Mouse (Mus musculus) heart, adult 2 months (tissue): ENCODE measurements at regions not wholly inside any gene's neighbourhood (a gene's known extent, or its start where the extent isn't known, plus 50 kb on each side); places are given as distances from the start of the nearest gene placed in this dataset.
"Not testable (repeated sequence)": the region's sequence is repeated elsewhere in the genome, so short reads cannot be mapped to it uniquely, and the experiment has no call there.

ENCODE experiments used
- DNase-seq, 2 experiments: peaks; one replicate each; pipeline ENCODE4 v3.0.0; 2021
- H3K27ac ChIP-seq: fragments of 200-600 bp; 2 replicates; pipeline ENCODE4 v1.8.1; 2022
- H3K27me3 ChIP-seq: fragments of 200-500 bp; 2 replicates; pipeline ENCODE4 v1.6.1; 2012; ENCODE audit warnings: mild to moderate bottlenecking, low read length, inconsistent platforms, mixed read lengths; ENCODE audit not compliant: control insufficient read depth, insufficient read depth
- H3K36me3 ChIP-seq: fragments of 200-500 bp; 2 replicates; pipeline ENCODE4 v1.6.1; 2012; ENCODE audit warnings: low read length, inconsistent platforms; ENCODE audit not compliant: control insufficient read depth, insufficient read depth
- H3K4me1 ChIP-seq: fragments of 200-500 bp; 2 replicates; pipeline ENCODE4 v1.6.1; 2011; ENCODE audit warnings: low read length; ENCODE audit not compliant: control insufficient read depth, insufficient read depth
- H3K4me3 ChIP-seq: fragments of 200-600 bp; 2 replicates; pipeline ENCODE4 v1.8.1; 2022
- H3K79me2 ChIP-seq: fragments of 200-500 bp; replicated peaks from 2 replicates; pipeline ENCODE4 v1.6.1; 2012; ENCODE audit warnings: mild to moderate bottlenecking, inconsistent platforms, low read length, moderate library complexity, mixed read lengths; ENCODE audit not compliant: control insufficient read depth, insufficient read depth
- H3K9ac ChIP-seq: fragments of 200-500 bp; 2 replicates; pipeline ENCODE4 v1.6.1; 2012; ENCODE audit warnings: low read depth, mild to moderate bottlenecking, control low read depth, inconsistent platforms, low read length, mixed read lengths
- CTCF ChIP-seq: fragments of 200-600 bp; IDR thresholded peaks from 2 replicates; pipeline ENCODE4 v1.8.1; 2022; ENCODE audit warnings: antibody characterized with exemption, mild to moderate bottlenecking, moderate library complexity
- EP300 ChIP-seq: fragments of 200-500 bp; IDR thresholded peaks from 2 replicates; pipeline ENCODE4 v1.6.1; 2011; ENCODE audit warnings: low read depth, low read length, control low read depth; ENCODE audit not compliant: insufficient read depth
- POLR2A ChIP-seq: fragments of 200-500 bp; IDR thresholded peaks from 2 replicates; pipeline ENCODE4 v1.6.1; 2011; ENCODE audit warnings: mild to moderate bottlenecking, low read depth, low read length, control low read depth; ENCODE audit not compliant: insufficient read depth
- WGBS: fragments of 180-500 bp; shearing (Covaris S2); methylation state at CpG from one replicate; pipeline ENCODE4 v1.1.7; 2018; 5-methylcytosine and 5-hydroxymethylcytosine counted together
- intact Hi-C: fragments of 180-260 bp; cut with DNase I; formaldehyde crosslinking; loops from one replicate; pipeline ENCODE4 v1.15.1; 2025

GRCm38 (mm10) chr13:28840142-28840541 lies 113.4 kb downstream of the Sox4 start:
- intact Hi-C loops: no loop called here

GRCm38 (mm10) chr13:28839084-28839483 lies 114.4 kb downstream of the Sox4 start:
- Histone ChIP-seq H3K36me3 (no peaks in the 10 kb centered on the region), H3K9ac (no peak overlapping the region), H3K79me2 (no peaks in the 10 kb centered on the region), H3K27me3 (no peaks in the 10 kb centered on the region), H3K4me3 (no peak overlapping the region), H3K27ac (no peak overlapping the region), H3K4me1 (peaks cover 7% of the 10 kb centered on the region)
- no peak for DNase-seq
- intact Hi-C loops: no loop called here
- TF ChIP-seq EP300 (no peak), CTCF (no peak), POLR2A (no peak)
- 77% methylated on average over 6 of the region's 6 CpGs for WGBS

More at GRCm38 (mm10) chr13:28840142-28840541, 113.4 kb downstream of the Sox4 start:
- DNase-seq: no peak
- H3K27me3 ChIP-seq: no peaks in the 10 kb centered on the region
- H3K4me3 ChIP-seq: no peak overlapping the region
- H3K4me1 ChIP-seq: peaks cover 7% of the 10 kb centered on the region
- H3K36me3 ChIP-seq: no peaks in the 10 kb centered on the region
- H3K9ac ChIP-seq: no peak overlapping the region
- H3K79me2 ChIP-seq: no peaks in the 10 kb centered on the region
- no peak overlapping the region for H3K27ac ChIP-seq
- no peak for TF ChIP-seq POLR2A
- 44% methylated on average over 5 of the region's 5 CpGs for WGBS

GRCm38 (mm10) chr13:28838216-28838615 lies 115.3 kb downstream of the Sox4 start:
- intact Hi-C loops: no loop called here
- H3K9ac ChIP-seq: no peak overlapping the region
- 95% methylated on average over 3 of the region's 3 CpGs for WGBS
- H3K27me3 ChIP-seq: no peaks in the 10 kb centered on the region
- no peak overlapping the region for H3K4me3 ChIP-seq
- no peak for TF ChIP-seq EP300
- no peak for TF ChIP-seq POLR2A
- TF ChIP-seq CTCF: no peak
- H3K4me1 ChIP-seq: peaks cover 3% of the 10 kb centered on the region
- H3K79me2 ChIP-seq: no peaks in the 10 kb centered on the region
- DNase-seq: no peak
- no peak overlapping the region for H3K27ac ChIP-seq
- no peaks in the 10 kb centered on the region for H3K36me3 ChIP-seq

- H3K36me3 ChIP-seq, H3K4me3 ChIP-seq, H3K27ac ChIP-seq, H3K4me1 ChIP-seq, DNase-seq, H3K27me3 ChIP-seq, H3K79me2 ChIP-seq, H3K9ac ChIP-seq, intact Hi-C loops: not testable (repeated sequence)
- 97% methylated on average over 3 of the region's 3 CpGs for WGBS
Observed at GRCm38 (mm10) chr13:28837196-28837595, 116.3 kb downstream of the Sox4 start.

GRCm38 (mm10) chr13:28833700-28834065 lies 119.8 kb downstream of the Sox4 start:
- no peak overlapping the region for H3K27ac ChIP-seq
- no peaks in the 10 kb centered on the region; the same call in 1 of the 2 replicates for H3K79me2 ChIP-seq
- no peak for DNase-seq
- H3K36me3 ChIP-seq: no peaks in the 10 kb centered on the region
- intact Hi-C loops: no loop called here
- whole genome bisulfite sequencing: 98% methylated on average over 1 of the region's 1 CpGs
- H3K27me3 ChIP-seq: no peaks in the 10 kb centered on the region
- H3K9ac ChIP-seq: no peak overlapping the region
- no peak for TF ChIP-seq CTCF
- no peak for TF ChIP-seq POLR2A
- no peak for TF ChIP-seq EP300
- no peaks in the 10 kb centered on the region for H3K4me1 ChIP-seq
- no peak overlapping the region for H3K4me3 ChIP-seq

GRCm38 (mm10) chr13:28832855-28833699 lies 120.4 kb downstream of the Sox4 start:
- no peak for DNase-seq
- no peaks in the 10 kb centered on the region for H3K4me1 ChIP-seq
- no peak overlapping the region for H3K4me3 ChIP-seq
- intact Hi-C loops: no loop called here
- no peak overlapping the region for H3K27ac ChIP-seq
- H3K27me3 ChIP-seq: no peaks in the 10 kb centered on the region
- no peak for TF ChIP-seq CTCF
- TF ChIP-seq EP300: no peak
- TF ChIP-seq POLR2A: no peak
- no peak overlapping the region for H3K9ac ChIP-seq
- 47% methylated on average over 12 of the region's 12 CpGs for WGBS
- H3K36me3 ChIP-seq: no peaks in the 10 kb centered on the region
- no peaks in the 10 kb centered on the region; the same call in 1 of the 2 replicates for H3K79me2 ChIP-seq
